Mouse (Mus musculus) olfactory bulb, adult 2 months (tissue): ENCODE measurements at regions not wholly inside any gene's neighbourhood (a gene's known extent, or its start where the extent isn't known, plus 50 kb on each side); places are given as distances from the start of the nearest gene placed in this dataset.
A peak's percentile ranks its signal among the peaks of the same experiment; 100 is the strongest.
"Not testable (repeated sequence)": the region's sequence is repeated elsewhere in the genome, so short reads cannot be mapped to it uniquely, and the experiment has no call there.

Source experiments
- H3K27ac ChIP-seq: fragments of 200-500 bp; 2 replicates; pipeline ENCODE4 v1.5.1; 2012; ENCODE audit warnings: low read depth, low read length; ENCODE audit not compliant: insufficient read depth
- H3K4me1 ChIP-seq: fragments of 200-500 bp; 2 replicates; pipeline ENCODE4 v1.6.1; 2012; ENCODE audit warnings: low read length; ENCODE audit not compliant: control insufficient read depth, insufficient read depth
- H3K4me3 ChIP-seq: fragments of 200-500 bp; 2 replicates; pipeline ENCODE4 v1.5.1; 2012; ENCODE audit warnings: mild to moderate bottlenecking, low read depth, low read length, moderate library complexity; ENCODE audit not compliant: insufficient read depth
- CTCF ChIP-seq: fragments of 200-500 bp; IDR thresholded peaks from 2 replicates; pipeline ENCODE4 v1.5.1; 2012; ENCODE audit warnings: low read depth, mild to moderate bottlenecking, low read length, moderate library complexity; ENCODE audit not compliant: insufficient read depth
- POLR2A ChIP-seq: fragments of 200-500 bp; IDR thresholded peaks from 2 replicates; pipeline ENCODE4 v1.6.1; 2012; ENCODE audit warnings: mild to moderate bottlenecking, low read depth, low read length, moderate library complexity; ENCODE audit not compliant: insufficient read depth
- WGBS: fragments of 180-500 bp; shearing (Covaris S2); methylation state at CpG from one replicate; pipeline ENCODE4 v1.1.7; 2018; 5-methylcytosine and 5-hydroxymethylcytosine counted together

- Histone ChIP-seq H3K4me3 (no peak overlapping the region), H3K27ac (no peak overlapping the region), H3K4me1 (no peaks in the 10 kb centered on the region)
- WGBS = 11% methylated on average over 6 of the region's 6 CpGs
- TF ChIP-seq CTCF (no peak), POLR2A (no peak)
Measured at GRCm38 (mm10) chr8:96455915-96456314, 567.6 kb upstream of the Got2 start.

- under 1% methylated on average over 9 of the region's 9 CpGs for WGBS
- Histone ChIP-seq H3K4me3 (0 out of 2 replicates have a peak overlapping the region, but pooled peaks have one; percentile 17), H3K27ac (no peak overlapping the region), H3K4me1 (no peaks in the 10 kb centered on the region)
- no peak for TF ChIP-seq POLR2A
- TF ChIP-seq CTCF = no peak
Measured at GRCm38 (mm10) chr8:96455336-96455735, 567.0 kb upstream of the Got2 start.

DNA sequence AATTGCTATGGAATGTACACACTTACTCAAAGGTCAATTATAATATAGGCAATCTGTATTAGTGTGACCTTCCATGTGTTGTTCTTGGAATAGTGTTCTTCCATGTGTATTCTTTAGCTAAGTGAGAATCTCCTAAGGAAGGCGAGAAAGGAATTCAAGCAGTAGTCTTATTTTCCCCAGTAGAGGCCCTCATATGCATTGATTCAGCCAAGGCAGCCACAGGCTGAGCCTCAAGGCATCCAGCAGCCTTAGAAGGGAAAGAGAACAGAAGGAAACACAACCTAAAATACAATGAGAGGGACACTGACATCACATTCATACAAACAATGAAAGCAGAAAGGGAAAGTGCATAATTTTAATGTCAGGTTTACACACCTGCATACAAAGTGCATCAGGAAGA, 541.4 kb upstream of the Got2 start:
- no peaks in the 10 kb centered on the region for H3K4me1 ChIP-seq
- TF ChIP-seq POLR2A = no peak
- no peak for TF ChIP-seq CTCF
- 47% methylated on average over 1 of the region's 1 CpGs for WGBS
- H3K27ac ChIP-seq = no peak overlapping the region
- H3K4me3 ChIP-seq = no peak overlapping the region

GRCm38 (mm10) chr8:96426900-96427299, 538.6 kb upstream of the Got2 start:
- no peak overlapping the region for H3K27ac ChIP-seq
- H3K4me3 ChIP-seq = no peak overlapping the region
- 41% methylated on average over 1 of the region's 1 CpGs for WGBS
- no peaks in the 10 kb centered on the region for H3K4me1 ChIP-seq
- TF ChIP-seq CTCF (no peak), POLR2A (no peak)

DNA sequence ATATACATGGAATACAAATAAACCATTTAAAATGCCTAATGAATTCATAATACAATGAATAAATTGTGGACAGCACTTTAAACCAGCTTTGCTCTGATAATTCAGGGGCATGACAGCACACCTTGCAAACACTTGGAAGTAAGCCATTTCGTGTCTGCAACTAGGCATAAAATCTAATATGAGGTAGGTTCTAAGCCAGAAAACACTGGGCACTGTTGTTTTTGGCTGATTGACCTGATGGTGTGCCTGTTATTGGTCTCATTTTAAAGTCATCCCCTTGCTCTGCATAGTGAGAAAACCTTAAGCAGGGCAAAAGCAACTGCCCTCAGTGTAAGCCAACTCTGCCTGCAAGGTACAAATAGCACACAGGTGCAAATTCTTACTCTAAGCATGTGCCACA, 521.3 kb upstream of the Got2 start:
- Histone ChIP-seq H3K4me3 (no peak overlapping the region), H3K4me1 (no peaks in the 10 kb centered on the region), H3K27ac (no peak overlapping the region)
- WGBS = 82% methylated on average over 1 of the region's 1 CpGs
- TF ChIP-seq CTCF (no peak), POLR2A (no peak)

DNA sequence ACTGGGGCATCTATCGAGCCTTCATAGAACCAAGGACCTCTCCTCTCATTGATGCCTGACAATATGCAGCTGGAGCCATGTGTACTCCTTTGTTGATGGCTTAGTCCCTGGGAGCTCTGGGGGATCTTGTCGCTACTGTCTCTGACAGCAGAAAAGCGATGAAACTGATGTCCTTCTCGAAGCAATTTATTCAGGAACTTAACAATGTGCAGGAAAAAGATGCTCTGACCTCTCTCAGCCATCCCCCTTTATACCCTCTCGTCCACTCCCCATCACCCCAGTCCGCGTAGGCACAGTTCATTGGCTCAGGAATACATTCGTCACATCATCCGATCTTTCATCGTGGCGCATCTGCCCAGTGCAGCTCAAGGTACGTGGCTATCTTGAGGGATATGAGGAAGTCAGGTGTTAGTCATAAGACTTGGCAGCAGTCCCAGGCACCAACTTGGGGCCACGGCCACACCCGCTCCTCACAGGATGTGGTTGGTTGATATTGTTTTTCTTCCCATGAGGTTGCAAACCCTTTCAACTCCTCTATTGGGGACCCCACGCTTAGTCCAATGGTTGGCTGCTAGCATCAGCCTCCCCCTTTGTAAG, 516.3 kb upstream of the Got2 start:
- no peak for TF ChIP-seq CTCF
- TF ChIP-seq POLR2A = no peak
- Histone ChIP-seq H3K4me1 (no peaks in the 10 kb centered on the region), H3K27ac (no peak overlapping the region), H3K4me3 (no peak overlapping the region)
- 94% methylated on average over 15 of the region's 15 CpGs for WGBS

- TF ChIP-seq POLR2A = no peak
- no peak for TF ChIP-seq CTCF
- Histone ChIP-seq H3K4me3 (no peak overlapping the region), H3K27ac (no peak overlapping the region), H3K4me1 (no peaks in the 10 kb centered on the region)
- WGBS = 74% methylated on average over 3 of the region's 3 CpGs
Measured at GRCm38 (mm10) chr8:96403669-96404068, 515.3 kb upstream of the Got2 start.

DNA sequence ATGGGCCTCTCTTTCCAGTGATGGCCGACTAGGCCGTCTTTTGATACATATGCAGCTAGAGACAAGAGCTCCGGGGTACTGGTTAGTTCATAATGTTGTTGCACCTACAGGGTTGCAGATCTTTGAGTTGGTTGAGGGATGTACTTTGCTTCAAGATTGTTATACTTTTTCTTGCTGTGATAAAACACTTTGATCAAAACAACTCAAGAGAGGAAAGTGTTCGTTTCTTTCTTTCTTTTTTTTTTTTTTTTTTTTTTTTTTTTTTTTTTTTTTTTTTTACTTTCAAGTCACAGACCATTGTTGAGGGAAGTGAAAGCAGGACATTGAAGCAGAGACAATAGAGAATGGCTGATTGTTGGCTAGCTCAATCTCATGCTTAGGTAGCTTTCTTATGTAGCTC, 511.0 kb upstream of the Got2 start:
- WGBS = 88% methylated on average over 4 of the region's 4 CpGs
- not testable (repeated sequence) for H3K27ac ChIP-seq, H3K4me3 ChIP-seq, H3K4me1 ChIP-seq

DNA sequence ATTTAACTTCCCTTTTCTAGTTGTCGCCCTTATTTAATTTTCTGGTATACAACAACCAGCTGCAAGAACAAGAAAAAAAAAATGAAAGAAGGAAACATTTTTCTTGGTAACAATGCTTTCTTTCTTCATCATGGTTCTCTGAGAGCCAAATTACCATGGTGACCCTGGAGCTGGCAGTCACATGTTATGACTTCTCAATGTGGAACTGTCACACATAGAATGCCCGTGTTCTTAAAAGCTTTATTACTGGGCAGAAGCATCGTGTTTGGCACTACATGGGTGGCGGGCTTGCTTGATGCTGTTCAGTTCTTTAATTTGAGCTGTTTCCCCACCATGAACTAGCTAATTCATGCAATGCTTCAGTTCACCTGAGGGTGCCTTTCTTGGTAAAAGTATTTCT, 504.7 kb upstream of the Got2 start:
- 39% methylated on average over 4 of the region's 4 CpGs for WGBS
- no peak overlapping the region for H3K27ac ChIP-seq
- TF ChIP-seq POLR2A (no peak), CTCF (no peak)

DNA sequence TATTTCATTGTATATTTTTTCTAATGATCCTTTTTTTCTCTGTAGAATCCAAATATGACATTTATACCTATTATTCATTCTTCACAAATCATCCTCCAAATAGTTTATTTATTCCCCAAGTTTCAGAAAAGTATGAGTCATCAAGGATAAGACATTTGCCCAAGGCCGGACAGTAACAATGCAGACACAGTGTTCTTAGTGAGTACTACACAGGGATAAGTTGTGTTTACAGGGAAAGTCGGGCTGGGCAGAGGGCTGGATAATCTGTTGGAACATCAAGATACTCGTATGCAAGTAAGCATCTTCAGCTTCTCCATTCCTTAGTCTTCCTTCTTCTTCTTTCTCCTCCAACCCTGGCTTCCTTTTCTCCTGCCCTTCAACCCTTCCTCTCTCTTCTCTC, 500.9 kb upstream of the Got2 start:
- WGBS = 94% methylated on average over 3 of the region's 3 CpGs
- Histone ChIP-seq H3K4me3 (no peak overlapping the region), H3K27ac (no peak overlapping the region), H3K4me1 (no peaks in the 10 kb centered on the region)
- TF ChIP-seq POLR2A (no peak), CTCF (no peak)

More for the DNA sequence above, 504.7 kb upstream of the Got2 start:
- Histone ChIP-seq H3K4me1 (no peaks in the 10 kb centered on the region), H3K4me3 (no peak overlapping the region)
